8 mouse cellular contexts compared by ENCODE assay signal in genomic region chr8:120425199-120425941, GRCm38 (mm10).
A peak's percentile ranks its signal among the peaks of the same experiment; 100 is the strongest.
DNase-seq lines count a peak whose midpoint lies in the region; ATAC-seq and TF ChIP-seq lines count a peak whose summit lies in the region.

No protein-coding gene starts in this region.

- no peaks in the 10 kb centered on the region for H3K27me3 ChIP-seq in liver, postnatal 0 days (ENCODE audit: insufficient read depth, low read length)
- H3K27me3 ChIP-seq in forebrain, embryonic 13.5 days = no peaks in the 10 kb centered on the region
- peaks cover 7% of the 10 kb centered on the region; the same call in 1 of the 2 replicates for H3K27me3 ChIP-seq in liver, embryonic 15.5 days
- no peaks in the 10 kb centered on the region for H3K27me3 ChIP-seq in stomach, embryonic 16.5 days (ENCODE audit: control insufficient read depth, insufficient read depth, low read length)

- H3K36me3 ChIP-seq in liver, postnatal 0 days (replicated peaks; ENCODE audit: insufficient read depth, low read length) = no peaks in the 10 kb centered on the region
- no peaks in the 10 kb centered on the region for H3K36me3 ChIP-seq in forebrain, embryonic 13.5 days (ENCODE audit: poor library complexity, severe bottlenecking)
- H3K36me3 ChIP-seq in liver, embryonic 15.5 days (replicated peaks) = no peaks in the 10 kb centered on the region
- no peaks in the 10 kb centered on the region for H3K36me3 ChIP-seq in stomach, embryonic 16.5 days (ENCODE audit: control insufficient read depth, insufficient read depth, low read length)

- no peak for TF ChIP-seq CTCF in liver, postnatal 0 days (IDR thresholded peaks at IDR 0.05; ENCODE audit: low read depth)

- peaks cover 11% of the 10 kb centered on the region for H3K4me1 ChIP-seq in liver, postnatal 0 days (ENCODE audit: insufficient read depth)
- H3K4me1 ChIP-seq in forebrain, embryonic 13.5 days = peaks cover 88% of the 10 kb centered on the region
- H3K4me1 ChIP-seq in liver, embryonic 15.5 days (replicated peaks) = peaks cover 70% of the 10 kb centered on the region
- H3K4me1 ChIP-seq in stomach, embryonic 16.5 days (ENCODE audit: control insufficient read depth, insufficient read depth, low read length) = peaks cover 55% of the 10 kb centered on the region

- no peak overlapping the region for H3K9ac ChIP-seq in liver, postnatal 0 days (replicated peaks)
- H3K9ac ChIP-seq in forebrain, embryonic 13.5 days = peak overlapping the region; percentile 53
- no peak overlapping the region for H3K9ac ChIP-seq in liver, embryonic 15.5 days
- peak overlapping the region; percentile 48 for H3K9ac ChIP-seq in stomach, embryonic 16.5 days (ENCODE audit: low read length)

- no peak overlapping the region for H3K4me2 ChIP-seq in liver, postnatal 0 days (ENCODE audit: low read depth, low read length)
- peak overlapping the region; percentile 45 for H3K4me2 ChIP-seq in forebrain, embryonic 13.5 days
- no peak overlapping the region for H3K4me2 ChIP-seq in liver, embryonic 15.5 days
- peak overlapping the region; percentile 35; the same call in 1 of the 2 replicates for H3K4me2 ChIP-seq in stomach, embryonic 16.5 days (ENCODE audit: low read depth, low read length)

- H3K9me3 ChIP-seq in liver, postnatal 0 days (ENCODE audit: low read length) = no peaks in the 10 kb centered on the region
- no peaks in the 10 kb centered on the region for H3K9me3 ChIP-seq in forebrain, embryonic 13.5 days (replicated peaks)
- H3K9me3 ChIP-seq in liver, embryonic 15.5 days (replicated peaks) = no peaks in the 10 kb centered on the region
- H3K9me3 ChIP-seq in stomach, embryonic 16.5 days (replicated peaks; ENCODE audit: control insufficient read depth, low read length) = no peaks in the 10 kb centered on the region

- 61% methylated on average over 8 of the region's 8 CpGs for WGBS in liver, postnatal 0 days (ENCODE audit: insufficient replicate concordance)
- WGBS in forebrain, embryonic 13.5 days = under 1% methylated on average over 8 of the region's 8 CpGs
- WGBS in liver, embryonic 15.5 days (ENCODE audit: insufficient replicate concordance) = 45% methylated on average over 8 of the region's 8 CpGs
- 23% methylated on average over 8 of the region's 8 CpGs for WGBS in stomach, embryonic 16.5 days

- H3K4me3 ChIP-seq in liver, postnatal 0 days (ENCODE audit: low read depth, low read length) = no peak overlapping the region
- H3K4me3 ChIP-seq in forebrain, embryonic 13.5 days = no peak overlapping the region
- no peak overlapping the region for H3K4me3 ChIP-seq in liver, embryonic 15.5 days (replicated peaks)
- no peak overlapping the region for H3K4me3 ChIP-seq in stomach, embryonic 16.5 days (replicated peaks; ENCODE audit: low read length)

- no peak overlapping the region for H3K27ac ChIP-seq in liver, postnatal 0 days (ENCODE audit: low read depth)
- peak overlapping the region; percentile 99 for H3K27ac ChIP-seq in forebrain, embryonic 13.5 days
- no peak overlapping the region for H3K27ac ChIP-seq in liver, embryonic 15.5 days (replicated peaks)
- H3K27ac ChIP-seq in stomach, embryonic 16.5 days (ENCODE audit: low read length) = peak overlapping the region; percentile 79

- DNase-seq in liver = peak; percentile 46
- no peak for DNase-seq in liver, postnatal 0 days
- no peak for DNase-seq in thymus, postnatal 36 days
- no peak for DNase-seq in right cerebral cortex, postnatal 25 days
- no peak for DNase-seq in spleen, adult 12 weeks (ENCODE audit: low spot score)

- no peak for ATAC-seq in liver, postnatal 0 days
- ATAC-seq in forebrain, embryonic 13.5 days = peak; percentile 92
- peak; percentile 26; the same call in 1 of the 2 replicates for ATAC-seq in liver, embryonic 15.5 days (ENCODE audit: insufficient read depth)
- ATAC-seq in stomach, embryonic 16.5 days (ENCODE audit: insufficient read depth, low FRiP score) = peak; percentile 77

- TF ChIP-seq EP300 in liver, postnatal 0 days (IDR thresholded peaks at IDR 0.05; ENCODE audit: low read depth) = no peak

Comparison
In these comparisons a context has a peak if more than half of its experiments do, and no peak if none do; other contexts are left out.
1. H3K27ac ChIP-seq: peak in forebrain, embryonic 13.5 days (single experiment) and stomach, embryonic 16.5 days (single experiment); none in liver, postnatal 0 days (single experiment) and liver, embryonic 15.5 days (single experiment).
2. H3K4me2 ChIP-seq: peak in forebrain, embryonic 13.5 days (single experiment) and stomach, embryonic 16.5 days (single experiment); none in liver, postnatal 0 days (single experiment) and liver, embryonic 15.5 days (single experiment).
3. H3K9ac ChIP-seq: peak in forebrain, embryonic 13.5 days (single experiment) and stomach, embryonic 16.5 days (single experiment); none in liver, postnatal 0 days (single experiment) and liver, embryonic 15.5 days (single experiment).